Mouse (Mus musculus): ENCODE measurements around the gene AW209491.

The AW209491 gene

GRCm38 (mm10) chr13:14629726-14630641, at the start of gene AW209491:
Gene AW209491 (plus strand): TSS chr13:14630154.
- DNase-seq (ENCODE audit: extremely low read depth, insufficient read length, low spot score): peak; percentile 90

- no peak for DNase-seq (ENCODE audit: extremely low read depth, insufficient read length, low spot score)
These were observed 49.6 kb upstream of the AW209491 start for GRCm38 (mm10) chr13:14580392-14580791.

GRCm38 (mm10) chr13:14602744-14603143, 27.2 kb upstream of the AW209491 start:
- no peak for DNase-seq (ENCODE audit: extremely low read depth, insufficient read length, low spot score)

- no peak for DNase-seq (ENCODE audit: extremely low read depth, insufficient read length, low spot score)
These were observed 22.3 kb upstream of the AW209491 start for GRCm38 (mm10) chr13:14607616-14608015.

- no peak for DNase-seq (ENCODE audit: extremely low read depth, insufficient read length, low spot score)
These were observed 17.5 kb upstream of the AW209491 start for GRCm38 (mm10) chr13:14612463-14612862.

- DNase-seq (ENCODE audit: extremely low read depth, insufficient read length, low spot score): peak; percentile 98
These were observed 16.9 kb upstream of the AW209491 start, which contains the start of the genes Mrpl32 and Psma2 for GRCm38 (mm10) chr13:14612926-14613529. Gene Mrpl32 (minus strand): TSS chr13:14613165. Gene Psma2 (plus strand): TSS chr13:14613240.

- DNase-seq (ENCODE audit: extremely low read depth, insufficient read length, low spot score): no peak
These were observed 16.4 kb upstream of the AW209491 start for GRCm38 (mm10) chr13:14613553-14613952.

GRCm38 (mm10) chr13:14618724-14619123, 11.2 kb upstream of the AW209491 start:
- DNase-seq (ENCODE audit: extremely low read depth, insufficient read length, low spot score): no peak

- no peak for DNase-seq (ENCODE audit: extremely low read depth, insufficient read length, low spot score)
These were observed 10.0 kb downstream of the AW209491 start for GRCm38 (mm10) chr13:14639998-14640397.

- no peak for DNase-seq (ENCODE audit: extremely low read depth, insufficient read length, low spot score)
These were observed 19.3 kb downstream of the AW209491 start for GRCm38 (mm10) chr13:14649301-14649700.

GRCm38 (mm10) chr13:14667107-14667506, 37.2 kb downstream of the AW209491 start:
- no peak for DNase-seq (ENCODE audit: extremely low read depth, insufficient read length, low spot score)

GRCm38 (mm10) chr13:14670342-14670741, 40.4 kb downstream of the AW209491 start:
- no peak for DNase-seq (ENCODE audit: extremely low read depth, insufficient read length, low spot score)

Data from 3134 (cell line).